Mouse (Mus musculus): Measurements from ENCODE around the gene Prr5l. TPM values are rescaled to one million over a fixed set of nuclear protein-coding genes. Genes with fewer than 3 reads are reported as not detected.

Gene Prr5l
- polyA plus RNA-seq, 1 experiment from 2014 or later, result 60.4 TPM

DNA sequence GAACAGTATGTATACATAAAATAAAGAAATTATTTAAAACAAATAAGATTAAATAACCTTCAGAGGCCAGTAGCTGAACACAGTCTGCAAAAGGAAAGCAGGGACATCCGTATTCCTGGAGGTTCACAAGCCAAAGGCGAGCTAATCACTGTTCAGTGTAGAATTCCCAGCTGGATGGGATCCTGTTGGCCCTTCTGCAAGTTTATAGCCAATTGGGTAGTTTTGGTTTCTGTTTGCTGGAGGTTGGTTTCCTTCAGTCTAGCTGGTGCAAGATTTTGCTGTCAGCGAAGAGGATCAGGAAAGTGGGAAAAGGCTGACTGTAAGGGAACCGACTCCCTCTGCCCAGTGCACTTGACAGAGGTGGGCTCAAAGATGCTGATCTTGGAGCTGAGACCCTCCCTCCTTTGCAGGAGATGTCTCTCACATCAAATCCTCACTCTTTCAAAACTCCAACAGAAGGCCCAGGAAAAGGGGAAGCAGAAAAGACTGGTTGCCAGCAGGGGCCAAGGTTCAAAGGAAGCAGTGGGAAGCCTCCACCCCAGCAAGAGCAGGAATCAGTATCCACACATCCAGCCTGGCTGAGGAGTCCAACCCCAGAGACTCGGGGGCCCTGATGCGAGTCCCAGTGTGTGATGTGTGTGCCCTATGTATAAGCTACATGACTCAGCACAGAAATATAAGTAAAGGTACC, 69.1 kb downstream of the Prr5l start:
- ATAC-seq (replicated peaks; ENCODE audit: low FRiP score), result no peak
- Histone ChIP-seq H3K36me3 (no peaks in the 10 kb centered on the region), H3K9me3 (replicated peaks) (no peaks in the 10 kb centered on the region), H3K4me3 (replicated peaks) (no peak overlapping the region), H3K4me2 (no peak overlapping the region), H3K27me3 (no peaks in the 10 kb centered on the region), H3K9ac (no peak overlapping the region), H3K27ac (peak overlapping the region; percentile 81; the same call in 1 of the 2 replicates), H3K4me1 (peaks cover 74% of the 10 kb centered on the region)
- WGBS, result 60% methylated on average over 6 of the region's 6 CpGs

DNA sequence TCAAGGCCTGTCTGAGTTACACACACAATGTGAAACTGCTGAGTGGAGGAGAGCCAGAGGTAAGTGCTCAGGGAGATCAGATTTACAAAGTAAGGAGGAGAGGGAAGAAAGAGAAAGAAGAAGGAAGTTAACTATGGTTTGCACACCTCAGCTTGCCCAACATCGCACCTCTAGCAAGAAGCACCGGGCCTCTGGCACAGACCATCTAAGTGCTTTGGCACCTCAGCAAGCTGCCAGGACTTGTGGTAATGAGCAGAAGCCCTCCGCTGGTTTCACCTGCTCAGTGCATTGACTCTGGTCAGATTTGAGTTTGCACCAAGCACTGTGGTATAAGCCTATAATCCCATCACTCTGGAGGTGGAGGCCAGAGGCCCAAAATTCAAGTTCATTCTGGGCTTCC, 70.9 kb downstream of the Prr5l start:
- Histone ChIP-seq H3K9me3 (replicated peaks) (no peaks in the 10 kb centered on the region), H3K9ac (no peak overlapping the region)

DNA sequence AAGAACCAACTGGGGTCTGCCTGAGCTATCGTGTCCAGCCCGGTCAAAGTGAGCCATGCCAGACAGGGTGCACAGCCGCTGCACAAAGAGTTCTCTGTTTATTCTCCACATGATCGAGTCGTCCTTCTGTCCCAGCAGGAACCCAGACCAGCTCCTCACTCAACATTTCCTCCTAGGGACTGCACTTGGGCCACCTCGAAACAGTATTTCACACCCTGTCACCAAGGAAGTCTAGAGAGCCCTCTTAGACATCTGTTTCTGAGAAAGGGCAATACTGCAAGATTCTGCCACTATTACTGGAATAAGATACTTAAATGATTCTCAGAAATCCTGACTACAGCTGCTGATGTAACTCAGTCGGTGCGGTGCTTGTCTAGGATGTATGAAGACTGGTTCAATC, 72.1 kb downstream of the Prr5l start:
- no peaks in the 10 kb centered on the region for H3K9me3 ChIP-seq (replicated peaks)
- peaks cover 48% of the 10 kb centered on the region for H3K4me1 ChIP-seq
- H3K9ac ChIP-seq, result no peak overlapping the region
- H3K4me3 ChIP-seq (replicated peaks), result no peak overlapping the region
- ATAC-seq (replicated peaks; ENCODE audit: low FRiP score), result no peak
- H3K27me3 ChIP-seq, result no peaks in the 10 kb centered on the region
- peak overlapping the region; percentile 75 for H3K27ac ChIP-seq
- no peak overlapping the region for H3K4me2 ChIP-seq
- 56% methylated on average over 8 of the region's 8 CpGs for WGBS
- H3K36me3 ChIP-seq, result no peaks in the 10 kb centered on the region

More for the DNA sequence above, 70.9 kb downstream of the Prr5l start:
- ATAC-seq (replicated peaks; ENCODE audit: low FRiP score), result no peak
- Histone ChIP-seq H3K27ac (peak overlapping the region; percentile 75), H3K4me3 (replicated peaks) (no peak overlapping the region), H3K4me1 (peaks cover 58% of the 10 kb centered on the region), H3K27me3 (no peaks in the 10 kb centered on the region), H3K4me2 (no peak overlapping the region), H3K36me3 (no peaks in the 10 kb centered on the region)
- 61% methylated on average over 3 of the region's 3 CpGs for WGBS

DNA sequence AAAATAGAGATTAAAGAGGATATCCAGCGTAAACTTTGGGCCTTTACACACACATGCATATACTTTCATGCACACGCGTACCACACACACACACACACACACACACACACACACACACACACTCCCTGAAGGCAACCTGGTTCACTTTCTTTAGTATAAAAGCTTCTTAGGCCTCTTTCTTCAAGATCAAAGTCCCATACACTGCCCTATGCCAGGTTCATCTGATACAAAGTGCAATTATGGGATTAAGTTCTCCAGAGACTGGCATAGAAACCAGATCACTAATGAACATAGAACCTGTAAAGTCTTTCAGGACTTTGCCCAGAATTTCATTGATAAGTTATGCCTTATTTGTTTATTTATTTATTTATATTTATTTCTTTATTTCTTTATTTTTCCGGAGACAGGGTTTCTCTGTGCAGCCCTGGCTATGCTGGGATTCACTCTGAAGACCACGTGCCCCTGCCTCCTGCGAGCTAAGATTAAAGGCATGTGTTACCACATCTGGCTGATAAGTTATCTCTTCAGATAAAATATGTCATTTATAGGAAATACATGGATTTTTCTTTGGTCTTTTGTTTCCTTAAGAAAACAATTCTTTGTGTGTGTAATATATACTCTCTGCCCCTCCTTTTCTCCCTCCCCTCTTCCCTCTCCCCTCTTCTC, 73.1 kb downstream of the Prr5l start:
- H3K27me3 ChIP-seq, result no peaks in the 10 kb centered on the region
- peak overlapping the region; percentile 75 for H3K27ac ChIP-seq
- H3K4me1 ChIP-seq, result peaks cover 38% of the 10 kb centered on the region
- 78% methylated on average over 6 of the region's 6 CpGs for WGBS
- no peak overlapping the region for H3K9ac ChIP-seq
- H3K36me3 ChIP-seq, result no peaks in the 10 kb centered on the region
- no peak for ATAC-seq (replicated peaks; ENCODE audit: low FRiP score)
- H3K4me2 ChIP-seq, result no peak overlapping the region
- H3K9me3 ChIP-seq (replicated peaks), result no peaks in the 10 kb centered on the region
- no peak overlapping the region for H3K4me3 ChIP-seq (replicated peaks)

DNA sequence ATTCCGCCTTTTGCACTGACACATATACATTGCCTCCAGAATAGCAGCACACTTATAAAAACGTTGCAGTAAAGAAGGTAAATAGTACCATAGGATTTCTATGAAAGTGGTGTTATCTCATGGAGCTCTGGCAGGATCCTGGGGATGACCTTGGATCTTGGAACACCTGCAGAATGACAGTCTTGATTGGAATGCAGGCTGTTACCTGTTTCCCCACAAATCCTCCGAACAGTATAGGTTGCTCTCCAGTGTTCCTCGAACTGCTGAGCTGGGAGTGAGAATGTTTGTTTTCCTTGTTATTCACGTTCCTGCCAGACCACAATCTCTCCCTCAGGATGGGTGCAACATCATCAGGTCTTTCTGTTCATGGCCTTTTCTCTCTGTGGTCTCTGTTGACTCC, 75.1 kb downstream of the Prr5l start:
- Histone ChIP-seq H3K9ac (no peak overlapping the region), H3K27me3 (no peaks in the 10 kb centered on the region), H3K9me3 (replicated peaks) (no peaks in the 10 kb centered on the region), H3K4me2 (no peak overlapping the region), H3K36me3 (no peaks in the 10 kb centered on the region), H3K27ac (no peak overlapping the region), H3K4me1 (peaks cover 24% of the 10 kb centered on the region), H3K4me3 (replicated peaks) (no peak overlapping the region)
- WGBS, result 74% methylated on average over 5 of the region's 5 CpGs
- no peak for ATAC-seq (replicated peaks; ENCODE audit: low FRiP score)

DNA sequence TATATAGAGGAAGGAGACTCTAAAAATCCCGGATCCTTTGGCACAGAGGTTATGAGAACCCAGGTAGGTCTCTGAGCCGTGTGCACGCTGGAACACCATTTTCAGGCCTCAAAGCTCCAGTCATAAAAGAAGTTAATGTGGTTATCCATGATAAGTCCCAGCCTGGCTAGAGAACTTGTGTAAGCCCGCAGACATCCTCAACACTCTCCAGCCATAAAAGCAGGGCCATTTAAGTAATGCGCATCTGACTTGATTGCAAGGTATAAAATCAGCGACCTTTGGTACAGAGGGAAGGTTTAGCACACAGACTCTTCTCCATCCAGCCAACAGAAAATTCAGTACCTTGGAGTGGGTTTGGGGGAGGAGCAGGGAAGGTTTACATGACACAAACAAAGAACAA, 80.6 kb downstream of the Prr5l start:
- Histone ChIP-seq H3K4me3 (replicated peaks) (no peak overlapping the region), H3K9me3 (replicated peaks) (no peaks in the 10 kb centered on the region), H3K36me3 (no peaks in the 10 kb centered on the region), H3K27me3 (no peaks in the 10 kb centered on the region), H3K9ac (no peak overlapping the region), H3K4me2 (no peak overlapping the region), H3K4me1 (peaks cover 16% of the 10 kb centered on the region), H3K27ac (no peak overlapping the region)
- ATAC-seq (replicated peaks; ENCODE audit: low FRiP score), result no peak
- 79% methylated on average over 6 of the region's 6 CpGs for WGBS

DNA sequence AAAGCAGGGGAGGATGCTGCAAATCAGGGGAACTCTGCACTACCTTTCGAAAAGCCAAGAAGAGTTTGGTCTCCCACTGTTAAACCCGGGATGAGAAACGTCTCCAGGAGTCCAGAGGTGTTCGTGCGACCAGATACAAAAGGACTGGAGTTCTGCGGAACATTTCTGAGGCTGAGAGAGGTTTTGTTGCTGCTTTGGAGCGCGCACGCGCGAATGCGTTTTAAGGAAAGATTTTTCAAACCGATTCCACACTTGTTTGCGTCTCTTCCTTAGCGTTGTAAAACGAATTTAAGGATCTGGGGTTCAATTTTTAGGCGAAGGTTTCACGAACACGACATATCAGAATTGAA, 85.0 kb downstream of the Prr5l start:
- WGBS, result 1% methylated on average over 19 of the region's 19 CpGs
- H3K4me3 ChIP-seq (replicated peaks), result peak overlapping the region; percentile 76

DNA sequence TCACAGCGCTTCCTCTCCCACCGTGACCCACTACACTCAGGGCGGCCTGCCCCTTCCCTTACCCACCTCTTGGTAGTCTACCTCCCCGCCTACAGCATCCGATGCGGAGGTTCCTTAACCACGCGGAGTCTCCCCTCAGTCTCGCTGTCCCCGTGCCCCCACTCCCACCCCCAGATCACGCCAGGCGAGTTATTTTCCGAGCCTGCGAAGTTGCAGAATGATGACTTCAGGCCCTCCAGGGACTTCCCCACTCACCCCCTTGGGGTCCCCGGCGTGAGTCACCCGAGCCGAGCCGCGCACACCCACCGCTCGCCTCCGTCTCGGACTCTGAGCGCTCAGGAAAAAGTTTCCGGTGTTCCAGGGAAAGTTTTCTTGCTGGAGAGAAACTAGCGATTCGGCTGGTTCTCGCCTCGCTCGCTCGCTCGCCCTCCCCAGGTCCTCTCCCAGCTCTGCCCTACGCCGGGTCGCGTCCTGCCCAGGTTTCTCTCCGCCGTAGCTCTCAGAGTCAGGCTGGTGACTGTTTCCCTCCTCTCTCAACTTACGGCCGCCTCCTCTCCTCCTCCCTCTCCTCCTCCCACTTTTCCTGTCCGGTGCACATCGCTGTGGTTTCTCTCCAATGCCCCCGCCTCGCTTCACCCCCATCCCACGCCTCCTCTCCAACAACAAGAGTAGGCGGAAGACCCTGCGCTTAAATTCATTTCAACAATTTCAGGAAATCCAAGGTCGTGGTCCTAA, 85.5 kb downstream of the Prr5l start:
- peak overlapping the region; percentile 78 for H3K4me2 ChIP-seq
- H3K4me1 ChIP-seq, result peaks cover 52% of the 10 kb centered on the region
- ATAC-seq (replicated peaks; ENCODE audit: low FRiP score), result peak; percentile 86
- H3K9ac ChIP-seq, result peak overlapping the region; percentile 77
- peak overlapping the region; percentile 76 for H3K4me3 ChIP-seq (replicated peaks)
- H3K27me3 ChIP-seq, result no peaks in the 10 kb centered on the region
- no peaks in the 10 kb centered on the region for H3K9me3 ChIP-seq (replicated peaks)
- H3K27ac ChIP-seq, result peak overlapping the region; percentile 96
- WGBS, result under 1% methylated on average over 49 of the region's 49 CpGs
- 0 out of 2 replicates have a peak, but pooled peaks cover 7% of the 10 kb centered on the region for H3K36me3 ChIP-seq

More for the DNA sequence above, 85.0 kb downstream of the Prr5l start:
- Histone ChIP-seq H3K4me2 (peak overlapping the region; percentile 78), H3K4me1 (peaks cover 48% of the 10 kb centered on the region), H3K9ac (peak overlapping the region; percentile 77), H3K27me3 (no peaks in the 10 kb centered on the region), H3K27ac (peak overlapping the region; percentile 96), H3K9me3 (replicated peaks) (no peaks in the 10 kb centered on the region), H3K36me3 (0 out of 2 replicates have a peak, but pooled peaks cover 3% of the 10 kb centered on the region)
- 0 out of 2 replicates have a peak, but pooled peaks have one; percentile 10 for ATAC-seq (replicated peaks; ENCODE audit: low FRiP score)

DNA sequence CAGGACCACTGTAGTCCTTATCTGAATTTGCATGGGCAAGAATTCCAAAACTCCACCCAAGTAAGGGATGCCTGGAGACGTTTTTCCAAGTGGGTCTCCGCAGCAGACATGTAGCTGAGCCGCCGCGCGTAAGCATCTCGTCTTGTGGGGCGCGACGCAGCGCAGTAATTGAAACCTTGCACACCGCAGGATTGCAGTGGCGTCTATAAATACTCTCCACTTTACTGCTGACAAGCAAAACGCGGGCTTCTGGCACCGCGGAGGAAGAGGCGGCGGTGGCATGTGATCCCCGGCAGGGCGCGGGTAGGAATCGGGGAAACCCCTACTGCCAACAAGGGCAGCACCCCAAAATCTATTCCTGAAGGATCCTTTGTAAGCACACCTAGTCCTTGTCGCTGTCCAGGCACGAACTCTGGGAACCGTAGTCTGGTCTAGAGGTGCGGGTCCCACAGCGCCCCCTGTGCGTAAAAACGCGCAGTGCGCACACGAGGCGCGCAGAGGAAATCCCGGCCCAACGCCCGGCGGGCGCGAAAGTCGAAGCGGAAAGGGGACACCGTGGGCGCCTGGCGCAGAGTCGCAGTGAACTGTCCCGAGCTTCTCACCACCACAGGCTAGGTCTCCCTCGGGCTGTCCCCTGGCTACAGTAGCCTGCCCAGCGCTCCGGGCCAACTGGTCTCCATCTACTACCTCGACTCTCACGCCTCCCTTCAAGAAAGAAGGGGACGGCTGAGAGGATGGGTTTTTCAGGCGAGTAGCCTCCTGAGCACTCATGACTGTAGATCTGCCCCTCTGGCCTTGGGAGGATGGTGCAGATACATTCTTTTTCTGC, 86.3 kb downstream of the Prr5l start:
- H3K4me1 ChIP-seq, result peaks cover 55% of the 10 kb centered on the region
- H3K27ac ChIP-seq, result peak overlapping the region; percentile 96
- peak overlapping the region; percentile 78 for H3K4me2 ChIP-seq
- WGBS, result under 1% methylated on average over 55 of the region's 55 CpGs
- peak overlapping the region; percentile 76 for H3K4me3 ChIP-seq (replicated peaks)
- 0 out of 2 replicates have a peak, but pooled peaks cover 13% of the 10 kb centered on the region for H3K36me3 ChIP-seq
- H3K9me3 ChIP-seq (replicated peaks), result no peaks in the 10 kb centered on the region
- peak overlapping the region; percentile 77 for H3K9ac ChIP-seq
- H3K27me3 ChIP-seq, result no peaks in the 10 kb centered on the region
- peak; percentile 83 for ATAC-seq (replicated peaks; ENCODE audit: low FRiP score)

DNA sequence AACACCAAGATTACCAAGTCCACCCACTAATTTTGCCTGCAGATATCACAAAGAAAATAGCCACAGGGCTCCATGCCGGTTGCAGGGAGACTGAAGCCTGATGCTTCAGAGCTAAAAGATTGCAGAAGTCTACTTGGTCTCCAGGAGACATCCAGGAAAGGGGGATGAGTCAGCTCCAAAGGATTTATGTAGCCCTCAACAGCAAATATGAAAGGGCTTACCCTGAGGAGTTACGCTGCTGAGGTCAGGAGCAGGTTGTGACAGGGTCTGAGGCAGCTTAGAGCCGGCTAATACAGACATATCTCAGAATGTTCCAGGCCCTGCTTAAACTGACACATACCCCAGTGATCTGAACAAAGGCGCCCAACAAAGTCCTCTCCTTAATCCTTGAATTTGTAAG, 90.7 kb downstream of the Prr5l start:
- 80% methylated on average over 4 of the region's 4 CpGs for WGBS
- H3K4me3 ChIP-seq (replicated peaks), result no peak overlapping the region
- no peak overlapping the region for H3K9ac ChIP-seq
- peaks cover 38% of the 10 kb centered on the region for H3K4me1 ChIP-seq
- no peaks in the 10 kb centered on the region for H3K9me3 ChIP-seq (replicated peaks)
- peaks cover 24% of the 10 kb centered on the region; the same call in 1 of the 2 replicates for H3K36me3 ChIP-seq
- no peak overlapping the region for H3K4me2 ChIP-seq
- no peak for ATAC-seq (replicated peaks; ENCODE audit: low FRiP score)
- no peaks in the 10 kb centered on the region for H3K27me3 ChIP-seq
- no peak overlapping the region for H3K27ac ChIP-seq

DNA sequence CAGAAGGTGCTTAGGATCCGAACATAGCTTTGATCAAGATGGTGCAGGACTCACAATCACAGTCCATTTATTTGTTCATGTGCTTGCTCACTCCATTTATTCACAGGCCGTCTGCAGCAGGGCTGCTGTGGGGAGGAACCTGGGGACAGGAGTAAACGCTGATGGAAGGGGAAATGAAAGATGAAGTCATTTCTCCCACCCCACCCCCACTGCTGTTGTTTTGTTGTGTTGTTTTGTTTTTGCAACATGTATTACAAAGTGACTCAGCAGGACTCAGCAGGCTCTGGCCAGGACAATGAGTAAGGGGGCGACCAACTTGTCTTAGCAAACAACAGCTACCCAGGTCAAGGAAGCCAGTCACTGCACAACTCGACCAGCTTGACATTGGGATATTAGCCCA, 99.6 kb downstream of the Prr5l start:
- Histone ChIP-seq H3K9me3 (replicated peaks) (no peaks in the 10 kb centered on the region), H3K27ac (no peak overlapping the region), H3K27me3 (no peaks in the 10 kb centered on the region), H3K4me2 (no peak overlapping the region), H3K36me3 (peaks cover 41% of the 10 kb centered on the region), H3K4me1 (no peaks in the 10 kb centered on the region), H3K4me3 (replicated peaks) (no peak overlapping the region), H3K9ac (no peak overlapping the region)
- 73% methylated on average over 5 of the region's 5 CpGs for WGBS
- ATAC-seq (replicated peaks; ENCODE audit: low FRiP score), result no peak
